Mouse (Mus musculus) hindbrain, embryonic 15.5 days (tissue): ENCODE data around the gene Tcap. TPM values are rescaled to one million over a fixed set of nuclear protein-coding genes. Genes with fewer than 3 reads are reported as not detected.

ENCODE experiments used
- ATAC-seq: fragments of 200-750 bp; cut with Nextera tagmentation; 2 replicates; pipeline ENCODE4 v1.8.0; 2017; ENCODE audit warnings: low read depth, moderate number of reproducible peaks, moderate TSS enrichment; ENCODE audit not compliant: low FRiP score
- H3K27ac ChIP-seq: fragments of 300-500 bp; sonication (generic); replicated peaks from 2 replicates; pipeline ENCODE4 v1.5.1; 2015; ENCODE audit warnings: mild to moderate bottlenecking, inconsistent platforms
- H3K27me3 ChIP-seq: fragments of 300-500 bp; sonication (generic); 2 replicates; pipeline ENCODE4 v1.6.1; 2015; ENCODE audit warnings: control low read depth, inconsistent platforms
- H3K36me3 ChIP-seq: fragments of 300-500 bp; sonication (generic); 2 replicates; pipeline ENCODE4 v1.6.1; 2015; ENCODE audit warnings: control low read depth, inconsistent platforms
- H3K4me1 ChIP-seq: fragments of 300-500 bp; sonication (generic); replicated peaks from 2 replicates; pipeline ENCODE4 v1.6.1; 2015; ENCODE audit warnings: control low read depth, inconsistent platforms
- H3K4me2 ChIP-seq: fragments of 300-500 bp; sonication (generic); 2 replicates; pipeline ENCODE4 v1.6.1; 2015; ENCODE audit warnings: moderate library complexity, mild to moderate bottlenecking, inconsistent platforms
- H3K4me3 ChIP-seq: fragments of 300-500 bp; sonication (generic); 2 replicates; pipeline ENCODE4 v1.5.1; 2015; ENCODE audit warnings: mild to moderate bottlenecking, inconsistent platforms
- H3K9ac ChIP-seq: fragments of 300-500 bp; sonication (generic); 2 replicates; pipeline ENCODE4 v1.6.1; 2015; ENCODE audit warnings: inconsistent platforms
- H3K9me3 ChIP-seq: fragments of 300-500 bp; sonication (generic); 2 replicates; pipeline ENCODE4 v1.6.1; 2016; ENCODE audit warnings: control low read depth, inconsistent platforms
- WGBS: fragments of 180-500 bp; shearing (Covaris S2); methylation state at CpG from one replicate; pipeline ENCODE4 v1.1.7; 2015; 5-methylcytosine and 5-hydroxymethylcytosine counted together
- polyA plus RNA-seq: library from polyadenylated mRNA; unstranded; fragments of >200 nt; fragmentation: Nextera tagmentation; extraction: Ambion mirVana; gene quantifications from 2 replicates; pipeline ENCODE4 v1.2.1, GENCODE M21; 2015

Gene Tcap
- polyA plus RNA-seq, 1 experiment from 2014 or later = not detected

DNA sequence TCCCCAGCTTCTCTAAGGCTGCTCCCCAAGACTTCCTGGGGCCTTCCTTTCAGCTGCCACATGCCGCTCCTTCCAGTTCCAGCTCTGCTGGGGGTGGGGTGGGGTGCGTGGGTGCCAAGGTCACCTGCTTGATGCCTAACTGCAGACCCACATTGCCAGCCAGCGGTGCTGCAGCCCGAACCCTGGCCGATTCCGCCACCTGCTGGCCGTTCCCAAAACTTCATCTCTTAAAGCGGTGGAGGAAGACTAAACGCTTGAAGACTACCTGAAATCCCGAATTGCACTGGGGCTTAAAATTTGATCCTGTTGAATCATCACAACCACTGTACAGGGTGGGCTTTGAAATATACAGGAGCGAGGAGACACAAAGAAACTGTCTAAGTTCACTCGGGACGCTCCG lies 38.4 kb upstream of the Tcap start:
- ATAC-seq = no peak
- Histone ChIP-seq H3K4me1 (peaks cover 47% of the 10 kb centered on the region), H3K4me2 (peak overlapping the region; percentile 48), H3K36me3 (no peaks in the 10 kb centered on the region), H3K9ac (no peak overlapping the region), H3K27ac (no peak overlapping the region), H3K4me3 (peak overlapping the region; percentile 13; the same call in 1 of the 2 replicates), H3K9me3 (no peaks in the 10 kb centered on the region), H3K27me3 (peaks cover 67% of the 10 kb centered on the region)
- WGBS = 0% methylated on average over 14 of the region's 14 CpGs

DNA sequence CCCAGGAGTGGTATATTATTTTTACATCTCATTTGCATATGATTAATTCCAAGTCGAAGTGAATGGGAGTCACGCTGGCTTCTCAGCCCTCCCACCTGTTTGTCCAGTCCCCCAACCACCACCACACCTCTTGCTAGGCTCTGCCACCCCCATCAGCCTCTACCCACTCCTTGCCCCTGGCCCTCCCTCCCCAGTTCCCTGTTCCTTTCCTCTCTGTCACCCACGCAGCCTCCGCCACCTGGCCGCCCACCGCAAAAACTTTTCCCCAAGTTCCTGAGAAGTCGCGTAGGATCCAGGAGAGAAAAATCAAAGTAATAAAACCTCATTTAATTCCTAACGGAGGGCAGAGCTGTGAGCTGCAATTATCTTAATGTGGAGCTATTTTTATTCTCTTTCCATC lies 37.4 kb upstream of the Tcap start:
- H3K27me3 ChIP-seq = peaks cover 70% of the 10 kb centered on the region
- no peak overlapping the region for H3K9ac ChIP-seq
- H3K27ac ChIP-seq = no peak overlapping the region
- no peak overlapping the region for H3K4me3 ChIP-seq
- WGBS = 4% methylated on average over 9 of the region's 9 CpGs
- H3K4me2 ChIP-seq = no peak overlapping the region
- peaks cover 43% of the 10 kb centered on the region for H3K4me1 ChIP-seq
- H3K36me3 ChIP-seq = no peaks in the 10 kb centered on the region
- no peak for ATAC-seq
- H3K9me3 ChIP-seq = no peaks in the 10 kb centered on the region

DNA sequence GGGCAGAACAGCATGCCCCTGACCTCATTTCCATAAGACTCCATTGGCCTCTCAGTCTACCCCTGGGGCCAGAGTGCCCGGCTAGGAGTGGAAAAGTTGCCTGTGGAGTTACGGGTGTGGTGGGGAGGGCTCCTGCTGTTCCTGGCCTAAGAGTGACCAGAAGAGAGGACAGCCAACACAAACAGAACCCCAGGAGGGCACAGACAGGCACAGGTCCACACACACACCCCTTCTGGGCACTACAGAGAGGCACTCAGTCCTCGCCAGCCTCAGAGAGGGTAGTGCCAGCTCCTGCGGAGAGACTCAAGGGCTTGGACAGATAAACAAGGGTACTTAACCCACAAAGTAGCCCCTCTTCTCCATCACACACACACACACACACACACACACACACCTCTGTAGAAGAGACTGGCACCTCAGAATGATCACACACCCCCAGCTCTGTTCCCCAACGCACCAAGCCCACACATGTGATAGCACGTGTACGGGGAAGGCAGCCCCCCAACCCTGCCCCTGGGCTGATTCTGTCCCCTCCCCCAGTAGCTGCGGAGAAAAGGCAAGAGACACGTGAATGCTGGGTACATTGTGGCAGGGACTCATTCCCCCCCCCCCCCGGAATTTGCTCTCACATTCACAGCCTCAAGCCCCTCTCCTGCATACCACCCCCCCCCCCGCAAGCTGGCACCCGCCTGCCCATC lies 36.1 kb upstream of the Tcap start:
- H3K9me3 ChIP-seq = no peaks in the 10 kb centered on the region
- no peaks in the 10 kb centered on the region for H3K36me3 ChIP-seq
- H3K4me1 ChIP-seq = peaks cover 31% of the 10 kb centered on the region
- WGBS = 2% methylated on average over 11 of the region's 12 CpGs
- H3K27ac ChIP-seq = no peak overlapping the region
- peak overlapping the region; percentile 90 for H3K4me2 ChIP-seq
- H3K27me3 ChIP-seq = peaks cover 76% of the 10 kb centered on the region
- H3K9ac ChIP-seq = no peak overlapping the region
- H3K4me3 ChIP-seq = peak overlapping the region; percentile 46; the same call in 1 of the 2 replicates
- peak; percentile 36; the same call in 1 of the 2 replicates for ATAC-seq

DNA sequence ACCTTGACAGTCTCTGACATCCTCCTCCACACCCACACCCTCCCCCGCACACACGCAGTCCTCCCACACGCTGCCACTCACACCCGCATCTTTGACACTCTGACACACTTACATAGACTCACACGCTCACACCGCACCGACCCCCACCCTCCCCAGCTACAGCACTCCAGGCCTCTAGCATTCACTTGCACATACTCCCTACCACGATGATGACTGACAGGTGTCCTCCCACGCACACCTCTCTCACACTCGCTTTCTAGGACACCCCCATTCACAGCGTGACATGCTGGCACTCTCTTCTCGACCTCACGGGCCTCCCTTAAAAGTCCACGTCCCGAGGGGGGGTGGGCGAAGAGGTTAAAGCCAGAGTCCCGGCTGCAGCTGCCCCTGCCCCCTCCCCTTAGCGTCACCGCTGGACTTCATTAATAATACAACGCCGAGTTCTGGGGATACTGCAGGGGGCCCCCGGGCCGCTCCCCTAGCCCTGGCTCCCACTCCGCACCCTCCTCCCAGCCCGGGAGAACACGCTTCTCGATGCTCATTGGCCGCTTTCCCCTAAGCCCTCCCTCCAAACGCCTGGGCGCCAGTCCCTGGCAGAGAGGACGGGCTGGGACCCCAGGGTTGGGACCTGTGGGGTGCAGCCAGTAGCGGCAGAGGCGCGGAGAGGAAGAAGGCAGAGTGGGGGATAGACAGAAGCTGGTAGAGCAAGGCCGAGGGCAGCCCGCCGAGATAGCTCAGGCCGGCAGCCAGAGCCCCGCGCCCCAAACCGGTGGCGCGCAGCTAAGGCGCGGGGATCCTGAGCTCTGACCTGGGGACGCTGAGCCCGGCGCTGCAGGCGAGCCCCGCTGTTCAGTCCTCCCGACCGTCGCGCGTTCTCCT lies 35.3 kb upstream of the Tcap start, which contains the start of gene Ppp1r1b:
Ppp1r1b (plus strand) TSS at position 322 of the 879 bp plus-strand sequence.
- Histone ChIP-seq H3K4me2 (peak within 1 kb of the TSS; percentile 90), H3K27ac (no peak within 1 kb of the TSS), H3K36me3 (no peaks in the 10 kb centered on the region), H3K9ac (peak within 1 kb of the TSS; percentile 40), H3K4me3 (peak within 1 kb of the TSS; percentile 46), H3K27me3 (peaks cover 82% of the 10 kb centered on the region), H3K4me1 (peaks cover 27% of the 10 kb centered on the region), H3K9me3 (no peaks in the 10 kb centered on the region)
- under 1% methylated on average over 48 of the region's 55 CpGs for WGBS
- peak; percentile 35; the same call in 1 of the 2 replicates for ATAC-seq

DNA sequence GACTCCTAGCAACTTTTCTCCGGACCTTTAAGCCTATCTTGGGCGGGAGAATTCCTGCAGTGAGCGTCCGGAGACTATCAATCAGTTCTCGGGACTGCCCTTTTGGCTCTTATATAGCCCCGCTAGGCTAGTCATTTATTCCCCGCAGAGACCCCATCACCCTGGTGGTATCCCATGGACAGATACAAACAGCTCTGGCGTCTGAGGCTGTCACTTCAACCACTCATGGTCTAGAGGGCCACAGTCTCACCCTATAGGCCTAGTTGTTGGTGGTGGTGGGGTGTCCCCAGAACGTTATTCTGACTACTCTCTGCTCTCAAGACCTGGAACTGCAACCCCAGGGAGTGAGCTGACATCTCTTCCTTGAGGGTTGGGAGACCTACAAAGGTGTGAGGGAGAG lies 34.3 kb upstream of the Tcap start:
- Histone ChIP-seq H3K4me2 (peak overlapping the region; percentile 90), H3K9ac (no peak overlapping the region), H3K4me3 (peak overlapping the region; percentile 46), H3K9me3 (no peaks in the 10 kb centered on the region), H3K27me3 (peaks cover 86% of the 10 kb centered on the region), H3K4me1 (peaks cover 27% of the 10 kb centered on the region), H3K27ac (no peak overlapping the region), H3K36me3 (no peaks in the 10 kb centered on the region)
- no peak for ATAC-seq
- 7% methylated on average over 9 of the region's 9 CpGs for WGBS

DNA sequence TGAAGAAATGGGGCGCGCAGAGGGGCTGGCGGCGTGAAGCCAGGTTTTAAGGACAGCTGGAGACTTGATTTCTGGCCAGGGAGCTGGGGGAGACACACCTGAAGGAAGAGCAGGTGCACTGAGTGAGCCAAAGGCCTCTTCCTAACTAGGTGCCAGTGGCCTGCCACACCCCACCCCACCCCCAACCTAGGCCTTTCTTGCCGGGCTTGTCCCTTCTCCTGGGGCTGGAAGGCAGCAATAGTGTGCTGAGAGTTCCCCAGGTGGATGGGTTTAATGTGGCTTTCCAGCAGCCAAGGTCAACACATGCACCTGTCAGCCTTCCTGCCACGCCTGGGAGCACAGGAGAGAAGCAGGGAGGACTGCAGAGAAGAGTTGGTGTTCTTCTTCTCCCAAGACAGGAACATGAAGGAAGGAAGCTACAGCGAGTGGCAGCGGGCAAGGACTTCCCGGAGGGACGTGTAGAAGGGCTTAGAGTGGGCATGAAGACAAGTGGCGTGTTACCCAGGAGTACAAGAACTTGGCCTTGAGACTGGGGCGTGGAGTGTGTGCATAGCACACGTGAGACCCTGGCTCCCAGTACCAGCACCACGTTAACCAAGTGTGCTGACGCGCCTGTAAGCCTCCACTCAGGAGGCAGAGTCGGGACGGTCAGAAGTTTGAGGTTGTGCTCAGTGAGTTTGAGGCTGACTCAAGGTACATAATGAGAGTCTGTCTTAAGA lies 31.2 kb upstream of the Tcap start:
- H3K9ac ChIP-seq = no peak overlapping the region
- peaks cover 64% of the 10 kb centered on the region for H3K27me3 ChIP-seq
- H3K27ac ChIP-seq = no peak overlapping the region
- WGBS = 81% methylated on average over 18 of the region's 18 CpGs
- no peak overlapping the region for H3K4me3 ChIP-seq
- no peak overlapping the region for H3K4me2 ChIP-seq
- no peaks in the 10 kb centered on the region for H3K9me3 ChIP-seq
- H3K36me3 ChIP-seq = no peaks in the 10 kb centered on the region
- H3K4me1 ChIP-seq = peaks cover 24% of the 10 kb centered on the region
- no peak for ATAC-seq

DNA sequence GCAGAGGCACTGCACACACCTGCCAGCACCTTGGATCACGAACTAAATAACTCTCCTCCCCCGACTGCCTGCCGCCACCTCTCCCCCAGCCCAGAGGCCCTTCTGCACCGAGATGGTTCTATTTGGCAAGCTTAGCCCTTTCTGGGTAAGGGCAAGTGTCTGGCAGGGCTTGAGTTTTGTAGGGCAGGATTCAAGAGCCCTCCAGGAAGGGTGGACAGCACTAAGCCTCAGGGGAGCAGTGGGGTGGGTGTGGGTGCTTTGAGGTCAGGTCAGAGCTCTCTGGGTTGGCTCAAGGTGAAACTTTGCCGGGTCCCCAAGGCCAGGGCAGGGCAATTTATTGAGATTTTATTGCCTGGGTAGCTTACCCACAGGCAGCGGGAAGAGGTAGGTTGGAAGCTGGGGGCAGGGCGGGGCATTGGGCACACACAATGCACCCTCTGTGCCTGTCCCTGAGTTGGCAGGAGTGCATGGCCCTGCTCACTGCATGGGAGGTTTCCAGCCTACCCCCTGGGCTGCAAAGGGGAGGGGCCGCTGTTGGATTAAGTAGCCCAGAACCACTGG lies 29.9 kb upstream of the Tcap start:
- peaks cover 51% of the 10 kb centered on the region for H3K27me3 ChIP-seq

DNA sequence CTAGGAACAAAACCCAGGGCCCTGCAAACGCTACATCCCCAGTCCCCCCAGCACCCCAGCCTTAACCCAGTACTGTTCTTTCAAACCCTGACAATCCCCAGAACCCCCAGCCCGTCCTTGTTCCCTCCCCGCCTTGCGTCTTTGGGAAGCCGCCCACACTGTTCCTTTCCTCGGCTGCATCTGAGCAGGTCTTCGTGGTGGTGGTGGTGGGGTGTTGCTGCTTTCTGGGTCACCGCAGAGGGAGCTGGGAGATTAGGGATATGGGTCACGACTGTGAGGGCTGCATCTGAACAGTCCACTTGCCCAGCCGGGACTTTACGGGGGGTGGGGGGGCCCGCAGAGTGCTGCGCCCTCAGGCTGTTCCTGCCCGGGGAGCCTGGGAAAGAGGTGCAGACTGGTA lies 29.2 kb upstream of the Tcap start:
- ATAC-seq = no peak
- Histone ChIP-seq H3K27ac (no peak overlapping the region), H3K4me1 (peaks cover 16% of the 10 kb centered on the region), H3K9ac (no peak overlapping the region), H3K4me2 (no peak overlapping the region), H3K36me3 (no peaks in the 10 kb centered on the region), H3K4me3 (no peak overlapping the region), H3K27me3 (peaks cover 44% of the 10 kb centered on the region), H3K9me3 (no peaks in the 10 kb centered on the region)
- 65% methylated on average over 14 of the region's 14 CpGs for WGBS

More for the DNA sequence above, 29.9 kb upstream of the Tcap start:
- no peak for ATAC-seq
- no peak overlapping the region for H3K9ac ChIP-seq
- 36% methylated on average over 8 of the region's 8 CpGs for WGBS
- H3K4me1 ChIP-seq = peaks cover 16% of the 10 kb centered on the region
- H3K4me3 ChIP-seq = no peak overlapping the region
- H3K36me3 ChIP-seq = no peaks in the 10 kb centered on the region
- no peak overlapping the region for H3K4me2 ChIP-seq
- no peak overlapping the region for H3K27ac ChIP-seq
- no peaks in the 10 kb centered on the region for H3K9me3 ChIP-seq

DNA sequence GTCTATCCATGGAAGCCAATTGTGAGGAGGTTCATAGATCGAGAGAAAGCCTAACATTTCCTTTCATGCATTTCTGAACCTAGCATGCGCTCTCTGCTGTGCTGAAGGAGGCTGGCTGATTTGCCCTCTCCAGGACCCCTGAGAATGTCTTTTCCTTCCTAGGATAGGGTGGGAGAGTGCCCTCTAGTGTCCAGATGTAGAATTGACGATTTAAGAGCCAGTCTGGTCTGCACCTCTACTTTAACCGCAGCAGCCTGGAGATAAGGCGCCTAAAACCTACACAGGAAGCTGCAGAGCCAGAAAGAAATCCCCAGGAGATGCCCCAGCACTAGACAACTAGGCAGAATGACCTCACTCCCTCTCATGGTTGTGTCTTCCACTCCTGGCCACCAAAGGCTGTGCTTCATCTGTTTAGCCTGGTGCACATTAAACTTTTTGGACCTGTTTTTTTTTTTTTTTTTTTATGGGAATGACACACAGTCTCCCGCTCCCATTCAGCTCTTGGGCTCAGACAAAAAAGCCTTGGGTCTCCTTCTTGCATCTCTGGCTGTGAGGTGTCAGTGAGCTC lies 27.8 kb upstream of the Tcap start:
- no peak overlapping the region for H3K4me3 ChIP-seq
- no peaks in the 10 kb centered on the region for H3K9me3 ChIP-seq
- WGBS = 10% methylated on average over 6 of the region's 6 CpGs
- no peaks in the 10 kb centered on the region for H3K36me3 ChIP-seq
- no peak overlapping the region for H3K9ac ChIP-seq
- peaks cover 30% of the 10 kb centered on the region for H3K4me1 ChIP-seq
- H3K27me3 ChIP-seq = peaks cover 30% of the 10 kb centered on the region
- H3K4me2 ChIP-seq = no peak overlapping the region
- ATAC-seq = no peak
- no peak overlapping the region for H3K27ac ChIP-seq

DNA sequence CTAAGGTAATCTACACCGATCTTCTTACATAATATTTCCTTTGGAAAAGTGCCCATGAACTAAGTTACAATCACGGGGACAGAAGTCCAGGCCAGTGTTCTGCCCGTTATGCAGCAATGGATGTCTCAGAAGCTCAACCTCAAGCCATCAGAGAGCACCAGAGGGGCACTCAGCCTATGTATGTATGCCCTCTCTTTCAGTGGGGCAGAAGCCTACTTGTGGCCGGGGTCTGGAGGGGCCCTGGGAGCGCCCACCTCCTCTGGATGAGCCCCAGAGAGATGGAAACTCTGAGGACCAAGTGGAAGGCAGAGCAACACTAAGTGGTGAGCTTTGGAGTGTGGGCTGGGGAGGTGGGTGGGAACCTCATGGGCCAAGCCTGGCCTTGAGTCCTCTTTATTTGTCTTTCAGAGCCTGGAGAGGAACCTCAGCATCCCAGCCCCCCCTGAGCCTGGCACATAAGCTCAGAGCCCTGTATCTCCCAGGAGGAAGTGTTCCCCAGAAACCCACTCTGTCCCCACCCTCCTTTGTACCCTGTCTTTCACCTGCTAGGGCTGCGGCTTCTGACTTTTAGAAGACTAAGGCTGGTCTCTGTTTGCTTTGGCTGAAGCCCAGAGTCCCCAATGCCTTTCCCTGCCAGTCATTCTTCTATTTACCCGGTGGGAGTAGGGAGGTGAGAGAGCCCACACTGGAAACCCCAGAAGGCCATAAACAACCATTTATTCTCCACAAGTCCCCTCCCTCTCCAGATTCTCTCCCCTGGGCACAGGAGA lies 26.8 kb upstream of the Tcap start:
- no peak overlapping the region for H3K4me3 ChIP-seq
- 76% methylated on average over 7 of the region's 7 CpGs for WGBS
- no peaks in the 10 kb centered on the region for H3K36me3 ChIP-seq
- ATAC-seq = no peak
- H3K9me3 ChIP-seq = no peaks in the 10 kb centered on the region
- no peak overlapping the region for H3K9ac ChIP-seq
- H3K4me2 ChIP-seq = peak overlapping the region; percentile 83; the same call in 1 of the 2 replicates
- H3K27ac ChIP-seq = no peak overlapping the region
- H3K27me3 ChIP-seq = peaks cover 20% of the 10 kb centered on the region
- peaks cover 39% of the 10 kb centered on the region for H3K4me1 ChIP-seq
